Mouse (Mus musculus) kidney, postnatal 0 days (tissue): ENCODE measurements at regions not wholly inside any gene's neighbourhood (a gene's known extent, or its start where the extent isn't known, plus 50 kb on each side); places are given as distances from the start of the nearest gene placed in this dataset.

Source experiments
- ATAC-seq: fragments of 200-750 bp; cut with Nextera tagmentation; replicated peaks from 2 replicates; pipeline ENCODE4 v1.8.0; 2017; ENCODE audit warnings: low read depth, moderate number of reproducible peaks, moderate TSS enrichment, moderate library complexity; ENCODE audit not compliant: low FRiP score
- DNase-seq: peaks from one replicate; pipeline ENCODE4 v3.0.0-alpha.2; 2016; ENCODE audit warnings: low spot score
- H3K27ac ChIP-seq: fragments of 300-500 bp; sonication (generic); 2 replicates; pipeline ENCODE4 v1.5.1; 2014; ENCODE audit warnings: mild to moderate bottlenecking
- H3K27me3 ChIP-seq: fragments of 300-500 bp; sonication (generic); 2 replicates; pipeline ENCODE4 v1.6.1; 2014; ENCODE audit warnings: low read length, mixed read lengths; ENCODE audit not compliant: insufficient read depth
- H3K36me3 ChIP-seq: fragments of 300-500 bp; sonication (generic); 2 replicates; pipeline ENCODE4 v1.6.1; 2014; ENCODE audit warnings: low read length, mixed read lengths; ENCODE audit not compliant: insufficient read depth
- H3K4me1 ChIP-seq: fragments of 300-500 bp; sonication (generic); replicated peaks from 2 replicates; pipeline ENCODE4 v1.6.1; 2014; ENCODE audit warnings: antibody characterized with exemption, low read length, mixed read lengths; ENCODE audit not compliant: insufficient read depth
- H3K4me2 ChIP-seq: fragments of 300-500 bp; sonication (generic); 2 replicates; pipeline ENCODE4 v1.6.1; 2014; ENCODE audit warnings: mild to moderate bottlenecking, low read length, moderate library complexity, mixed read lengths
- H3K4me3 ChIP-seq: fragments of 300-500 bp; sonication (generic); replicated peaks from 2 replicates; pipeline ENCODE4 v1.5.1; 2014; ENCODE audit warnings: low read depth, low read length
- H3K9ac ChIP-seq: fragments of 300-500 bp; sonication (generic); 2 replicates; pipeline ENCODE4 v1.6.1; 2014; ENCODE audit warnings: low read depth, low read length
- H3K9me3 ChIP-seq: fragments of 300-500 bp; sonication (generic); replicated peaks from 2 replicates; pipeline ENCODE4 v1.6.1; 2016; ENCODE audit warnings: low read length, inconsistent platforms, mixed read lengths
- CTCF ChIP-seq: IDR thresholded peaks from 2 replicates; pipeline ENCODE4 v1.5.1; 2016; ENCODE audit warnings: antibody characterized with exemption, low read depth, mild to moderate bottlenecking, moderate library complexity
- WGBS: fragments of 180-500 bp; shearing (Covaris S2); extraction: QIAGEN DNeasy Blood & Tissue Kit; methylation state at CpG from one replicate; pipeline ENCODE4 v1.1.7; 2014; 5-methylcytosine and 5-hydroxymethylcytosine counted together

- Histone ChIP-seq H3K4me3 (no peak overlapping the region), H3K36me3 (no peaks in the 10 kb centered on the region), H3K4me2 (no peak overlapping the region), H3K9me3 (no peaks in the 10 kb centered on the region), H3K9ac (no peak overlapping the region), H3K4me1 (no peaks in the 10 kb centered on the region), H3K27ac (no peak overlapping the region), H3K27me3 (no peaks in the 10 kb centered on the region)
- 76% methylated on average over 5 of the region's 5 CpGs for WGBS
- no peak for DNase-seq
- TF ChIP-seq CTCF, result no peak
- ATAC-seq, result no peak
Observed at GRCm38 (mm10) chr7:115388874-115389273, 645.4 kb downstream of the Insc start.

GRCm38 (mm10) chr7:115392520-115392919 is 646.1 kb downstream of the Sox6 start:
- 83% methylated on average over 3 of the region's 3 CpGs for whole genome bisulfite sequencing
- no peak overlapping the region for H3K9ac ChIP-seq
- no peak for ATAC-seq

DNA sequence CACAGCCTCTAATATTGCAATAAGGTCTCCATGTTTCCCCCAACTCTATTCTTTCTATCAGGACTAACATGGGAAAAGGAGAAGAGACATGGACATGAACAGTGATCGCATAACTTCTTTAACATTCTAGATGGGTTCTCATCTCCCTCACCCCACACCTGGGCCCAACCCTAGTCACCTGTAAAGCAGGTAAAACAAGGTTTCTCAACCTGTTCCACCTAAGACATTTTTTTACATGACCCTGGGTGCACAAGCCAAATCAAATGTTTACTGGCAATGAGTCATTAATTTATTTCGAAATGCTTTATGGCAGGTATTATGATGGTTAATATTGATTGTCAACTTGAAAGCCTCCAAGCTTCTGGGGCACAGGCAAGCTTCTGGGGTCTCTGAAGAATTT is 640.4 kb downstream of the Sox6 start:
- Histone ChIP-seq H3K4me1 (no peaks in the 10 kb centered on the region), H3K4me3 (no peak overlapping the region), H3K9me3 (no peaks in the 10 kb centered on the region), H3K9ac (no peak overlapping the region), H3K27ac (no peak overlapping the region), H3K4me2 (no peak overlapping the region), H3K36me3 (no peaks in the 10 kb centered on the region), H3K27me3 (no peaks in the 10 kb centered on the region)
- no peak for ATAC-seq
- TF ChIP-seq CTCF, result no peak
- 91% methylated on average over 2 of the region's 2 CpGs for WGBS
- DNase-seq, result no peak

More at GRCm38 (mm10) chr7:115392520-115392919, 646.1 kb downstream of the Sox6 start:
- no peak overlapping the region for H3K4me2 ChIP-seq
- H3K9me3 ChIP-seq, result no peaks in the 10 kb centered on the region
- no peak overlapping the region for H3K4me3 ChIP-seq
- H3K27me3 ChIP-seq, result no peaks in the 10 kb centered on the region
- no peak for TF ChIP-seq CTCF
- no peak overlapping the region for H3K27ac ChIP-seq
- no peak for DNase-seq
- no peaks in the 10 kb centered on the region for H3K36me3 ChIP-seq
- H3K4me1 ChIP-seq, result no peaks in the 10 kb centered on the region

DNA sequence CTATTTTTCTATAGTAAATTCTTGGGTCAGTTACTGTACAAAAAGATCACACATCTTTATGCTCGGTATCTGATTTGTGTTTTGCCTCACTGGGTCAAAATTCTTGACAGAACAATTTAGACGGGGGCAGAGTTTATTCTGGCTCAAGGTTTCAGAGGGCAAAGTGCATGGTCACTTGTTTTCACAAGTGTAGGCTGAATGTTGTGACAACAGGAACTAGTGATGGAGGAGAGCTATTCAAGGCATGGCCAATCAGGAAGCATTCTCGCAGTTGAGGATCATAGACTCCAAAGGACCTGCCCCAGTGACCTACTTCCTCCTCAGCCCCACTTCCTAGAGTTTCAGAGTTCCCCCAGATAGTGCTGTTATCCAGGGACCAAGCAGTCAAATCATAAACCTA is 639.1 kb downstream of the Sox6 start:
- no peak for TF ChIP-seq CTCF

DNA sequence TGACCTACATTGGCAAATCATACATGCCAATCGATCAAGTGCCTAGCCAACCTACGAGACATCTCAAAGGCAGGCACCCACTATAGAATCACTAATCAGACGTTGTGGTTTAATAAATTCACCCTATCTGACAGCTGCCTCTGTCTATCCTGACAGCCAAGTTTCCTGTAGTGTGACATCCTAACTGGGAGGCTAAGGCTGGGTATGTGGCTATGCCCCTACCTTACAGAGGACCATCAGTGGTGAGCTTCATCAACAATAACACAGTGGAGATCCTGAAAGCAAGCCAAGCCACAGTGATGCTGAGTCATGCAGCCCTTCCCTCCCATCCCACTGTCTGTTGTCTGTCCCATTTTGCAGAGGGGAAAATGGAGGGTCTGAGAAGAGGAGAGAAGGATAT is 630.7 kb downstream of the Sox6 start:
- Histone ChIP-seq H3K9me3 (no peaks in the 10 kb centered on the region), H3K4me2 (no peak overlapping the region), H3K4me1 (no peaks in the 10 kb centered on the region), H3K36me3 (no peaks in the 10 kb centered on the region), H3K27me3 (no peaks in the 10 kb centered on the region), H3K4me3 (no peak overlapping the region), H3K27ac (no peak overlapping the region), H3K9ac (no peak overlapping the region)
- ATAC-seq (no peak), DNase-seq (no peak)
- no peak for TF ChIP-seq CTCF
- WGBS, result 82% methylated on average over 3 of the region's 3 CpGs

More for the DNA sequence above, 639.1 kb downstream of the Sox6 start:
- no peak overlapping the region for H3K9ac ChIP-seq
- no peak for DNase-seq
- no peaks in the 10 kb centered on the region for H3K9me3 ChIP-seq
- no peak overlapping the region for H3K27ac ChIP-seq
- 22% methylated on average over 3 of the region's 3 CpGs for whole genome bisulfite sequencing
- no peak overlapping the region for H3K4me3 ChIP-seq
- no peaks in the 10 kb centered on the region for H3K27me3 ChIP-seq
- no peak for ATAC-seq
- H3K4me2 ChIP-seq, result no peak overlapping the region
- no peaks in the 10 kb centered on the region for H3K4me1 ChIP-seq
- H3K36me3 ChIP-seq, result no peaks in the 10 kb centered on the region

DNA sequence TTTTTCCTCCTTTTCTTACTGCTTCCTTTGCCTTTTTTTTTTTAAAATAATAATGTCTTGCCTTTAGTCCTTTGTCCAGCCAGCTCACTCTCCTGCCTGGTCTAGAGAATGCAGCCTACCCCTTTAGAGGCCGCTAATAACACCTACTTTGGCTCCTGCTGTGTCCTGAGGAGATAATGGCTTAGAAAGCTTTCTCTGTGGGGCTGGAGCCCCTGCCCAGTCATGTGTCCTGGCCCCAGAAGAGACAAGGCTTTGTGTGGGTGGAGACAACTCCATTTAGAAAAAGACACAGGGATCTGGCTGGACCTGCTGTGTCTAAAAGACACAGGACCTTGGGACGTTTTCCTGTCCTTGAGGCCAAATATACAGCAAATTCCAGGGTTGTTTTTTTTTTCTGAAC is 629.7 kb downstream of the Sox6 start:
- DNase-seq, result no peak
- no peak for ATAC-seq
- H3K27ac ChIP-seq, result no peak overlapping the region
- WGBS, result 39% methylated on average over 2 of the region's 2 CpGs
- no peaks in the 10 kb centered on the region for H3K9me3 ChIP-seq
- no peak overlapping the region for H3K9ac ChIP-seq
- H3K4me3 ChIP-seq, result no peak overlapping the region
- H3K27me3 ChIP-seq, result no peaks in the 10 kb centered on the region
- no peak for TF ChIP-seq CTCF
- H3K4me1 ChIP-seq, result no peaks in the 10 kb centered on the region
- no peaks in the 10 kb centered on the region for H3K36me3 ChIP-seq
- H3K4me2 ChIP-seq, result no peak overlapping the region

GRCm38 (mm10) chr7:115410501-115411230 is 627.9 kb downstream of the Sox6 start:
- no peaks in the 10 kb centered on the region for H3K9me3 ChIP-seq
- 36% methylated on average over 17 of the region's 17 CpGs for WGBS
- DNase-seq (no peak), ATAC-seq (no peak)
- H3K9ac ChIP-seq, result no peak overlapping the region
- no peak overlapping the region for H3K4me3 ChIP-seq
- no peak for TF ChIP-seq CTCF
- H3K27ac ChIP-seq, result no peak overlapping the region
- H3K4me2 ChIP-seq, result no peak overlapping the region
- no peaks in the 10 kb centered on the region for H3K4me1 ChIP-seq
- H3K27me3 ChIP-seq, result no peaks in the 10 kb centered on the region
- H3K36me3 ChIP-seq, result no peaks in the 10 kb centered on the region
